Mouse (Mus musculus): ENCODE data around the gene Kdm4a. TPM values are rescaled to one million over a fixed set of nuclear protein-coding genes. Genes with fewer than 3 reads are reported as not detected.

Kdm4a gene
- polyA plus RNA-seq (2015; fragmentation: Nextera tagmentation; extraction: Ambion mirVana): 61.5 and 65.7 TPM in 2 replicates

DNA sequence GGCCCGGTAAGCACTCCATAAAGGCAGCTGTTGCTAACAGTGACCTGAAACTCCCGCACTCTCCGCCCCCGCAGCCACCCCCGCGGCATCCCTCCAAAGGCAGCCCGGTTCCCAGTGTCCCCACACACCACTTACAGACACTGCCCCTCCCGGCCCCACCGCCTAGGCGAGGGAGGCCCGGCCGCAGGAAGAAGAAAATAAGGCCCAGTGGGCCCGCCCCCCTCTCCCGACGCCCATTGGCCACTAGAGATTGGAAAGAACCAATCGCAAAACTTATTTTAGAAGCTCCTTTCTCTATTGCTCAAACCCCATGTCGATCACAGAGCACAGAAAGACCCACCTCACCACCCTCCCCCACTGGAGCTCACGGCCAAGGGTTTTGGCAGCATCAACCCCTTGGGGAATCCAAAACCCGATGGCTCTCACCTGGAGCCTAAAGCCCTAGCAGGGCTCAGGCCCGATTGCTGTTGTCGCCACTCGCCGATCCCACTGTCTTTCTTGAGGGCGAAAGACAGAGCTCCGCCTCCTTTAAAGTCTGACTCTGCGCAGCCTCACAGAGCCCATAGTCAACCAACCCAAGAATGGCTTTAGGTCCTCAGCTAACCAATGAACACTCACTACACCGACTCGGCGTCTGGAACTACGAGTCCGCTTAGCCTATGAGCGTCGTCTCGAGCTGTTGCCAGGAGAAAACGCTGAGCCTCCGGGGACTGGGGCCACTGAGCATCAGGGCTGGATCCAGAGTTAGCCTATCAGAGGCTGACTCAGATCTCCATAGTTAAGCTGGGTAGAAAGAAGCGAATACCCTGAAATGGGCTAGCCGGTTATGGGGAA, at the start of gene Kdm4a:
Kdm4a (minus strand) TSS at position 577 of the 834 bp plus-strand sequence.
- peaks cover 15% of the 10 kb centered on the region for H3K4me1 ChIP-seq (replicated peaks; ENCODE audit: control insufficient read depth, insufficient read depth, low read length)
- peak within 1 kb of the TSS; percentile 80 for H3K4me2 ChIP-seq (ENCODE audit: low read length)
- WGBS: under 1% methylated on average over 38 of the region's 38 CpGs
- H3K36me3 ChIP-seq (ENCODE audit: control insufficient read depth, insufficient read depth): peaks cover 26% of the 10 kb centered on the region
- peak within 1 kb of the TSS; percentile 92 for H3K9ac ChIP-seq (replicated peaks; ENCODE audit: low read depth, low read length)
- ATAC-seq: peak; percentile 99
- no peaks in the 10 kb centered on the region for H3K9me3 ChIP-seq (ENCODE audit: control insufficient read depth, low read length)
- peak within 1 kb of the TSS; percentile 79 for H3K4me3 ChIP-seq (replicated peaks; ENCODE audit: low read length)
- peak within 1 kb of the TSS; percentile 99 for H3K27ac ChIP-seq (ENCODE audit: low read length)
- no peaks in the 10 kb centered on the region for H3K27me3 ChIP-seq (replicated peaks; ENCODE audit: control insufficient read depth, insufficient read depth, low read length)

DNA sequence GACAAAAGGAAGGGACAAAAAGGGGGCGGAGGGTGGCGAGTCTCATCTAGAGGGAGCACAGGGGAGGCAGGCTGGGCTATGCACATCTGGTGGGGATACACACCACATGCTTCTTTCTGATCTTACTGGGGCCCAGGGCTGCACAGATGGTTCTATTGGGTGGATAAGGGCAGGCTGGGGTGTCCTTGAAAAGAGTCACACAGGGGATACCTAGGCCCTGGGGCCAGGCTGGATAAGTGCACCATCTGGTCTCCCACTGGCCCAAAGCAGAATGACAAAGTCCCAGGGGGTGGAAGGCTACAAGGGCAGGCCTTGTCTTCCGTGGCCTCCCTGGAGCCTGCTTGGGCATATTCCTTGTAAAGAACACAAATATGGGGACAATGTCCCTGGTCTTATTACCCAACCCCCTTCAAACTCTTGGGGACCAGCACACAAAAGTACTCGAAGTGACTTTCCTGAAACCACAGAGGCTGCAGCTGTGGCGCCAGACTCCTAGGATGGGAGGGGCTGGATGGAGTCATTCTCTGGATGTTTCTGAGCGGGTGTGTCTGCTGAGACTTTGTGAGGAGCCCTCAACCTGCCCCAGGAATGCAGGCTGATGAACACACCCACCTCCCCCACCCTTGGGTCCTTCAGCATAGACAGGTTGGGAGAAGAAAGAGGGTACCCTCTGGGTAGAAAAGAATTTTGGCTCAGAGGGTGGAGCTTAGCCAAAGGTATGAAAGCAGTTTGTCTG, 49.4 kb upstream of the Kdm4a start:
- Histone ChIP-seq H3K9me3 (ENCODE audit: control insufficient read depth, low read length) (no peaks in the 10 kb centered on the region), H3K27me3 (replicated peaks; ENCODE audit: control insufficient read depth, insufficient read depth, low read length) (no peaks in the 10 kb centered on the region), H3K4me1 (replicated peaks; ENCODE audit: control insufficient read depth, insufficient read depth, low read length) (no peaks in the 10 kb centered on the region), H3K4me2 (ENCODE audit: low read length) (no peak overlapping the region), H3K4me3 (replicated peaks; ENCODE audit: low read length) (no peak overlapping the region), H3K27ac (ENCODE audit: low read length) (no peak overlapping the region), H3K36me3 (ENCODE audit: control insufficient read depth, insufficient read depth) (peaks cover 31% of the 10 kb centered on the region), H3K9ac (replicated peaks; ENCODE audit: low read depth, low read length) (no peak overlapping the region)
- WGBS: 81% methylated on average over 6 of the region's 6 CpGs
- no peak for ATAC-seq

DNA sequence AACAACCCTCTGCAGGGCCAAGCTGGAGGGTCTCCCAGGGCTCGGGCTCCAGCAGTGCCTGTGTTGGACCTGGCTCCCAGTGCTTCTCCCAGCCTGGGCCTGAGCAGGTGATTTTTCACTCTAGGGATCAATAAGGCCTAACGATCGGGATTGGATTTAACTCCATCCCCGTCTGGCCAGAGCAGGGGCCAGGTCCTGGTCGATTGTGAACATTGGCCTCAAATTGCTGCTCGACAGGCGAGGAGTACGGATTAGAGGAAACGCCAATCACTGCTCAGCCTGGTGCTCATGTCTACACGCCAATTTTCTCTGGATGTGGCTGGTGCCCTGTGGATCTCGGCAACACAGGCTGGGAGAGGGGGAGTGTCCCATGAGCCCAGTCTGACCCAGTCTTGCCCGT, 47.6 kb upstream of the Kdm4a start:
- Histone ChIP-seq H3K27me3 (replicated peaks; ENCODE audit: control insufficient read depth, insufficient read depth, low read length) (no peaks in the 10 kb centered on the region), H3K4me2 (ENCODE audit: low read length) (no peak overlapping the region), H3K27ac (ENCODE audit: low read length) (no peak overlapping the region), H3K36me3 (ENCODE audit: control insufficient read depth, insufficient read depth) (peaks cover 42% of the 10 kb centered on the region), H3K9me3 (ENCODE audit: control insufficient read depth, low read length) (no peaks in the 10 kb centered on the region), H3K9ac (replicated peaks; ENCODE audit: low read depth, low read length) (no peak overlapping the region), H3K4me3 (replicated peaks; ENCODE audit: low read length) (no peak overlapping the region), H3K4me1 (replicated peaks; ENCODE audit: control insufficient read depth, insufficient read depth, low read length) (no peaks in the 10 kb centered on the region)
- WGBS: 85% methylated on average over 12 of the region's 12 CpGs
- no peak for ATAC-seq

DNA sequence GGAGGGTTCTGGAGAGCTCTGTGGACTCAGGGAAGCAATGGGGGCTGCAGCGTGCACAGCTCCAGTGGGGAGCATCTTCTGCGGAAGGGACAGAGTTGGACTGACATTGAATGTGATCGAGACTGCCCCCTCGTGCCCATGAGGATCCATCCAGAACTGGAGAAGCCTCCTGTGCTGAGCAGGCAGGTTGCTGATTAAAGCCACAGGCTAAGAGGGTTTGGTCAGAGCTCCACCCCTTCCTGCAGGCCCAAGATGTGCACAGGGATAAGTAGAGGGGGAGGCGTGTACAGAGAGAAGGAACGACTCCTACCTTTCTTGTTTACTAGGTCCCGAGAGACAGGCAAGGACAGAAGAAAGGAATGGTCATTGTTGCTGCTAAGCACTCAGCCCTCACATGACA, 41.4 kb upstream of the Kdm4a start:
- H3K27ac ChIP-seq (ENCODE audit: low read length): no peak overlapping the region
- no peak overlapping the region for H3K4me3 ChIP-seq (replicated peaks; ENCODE audit: low read length)
- H3K9me3 ChIP-seq (ENCODE audit: control insufficient read depth, low read length): no peaks in the 10 kb centered on the region
- WGBS: 85% methylated on average over 7 of the region's 7 CpGs
- H3K4me2 ChIP-seq (ENCODE audit: low read length): no peak overlapping the region
- H3K9ac ChIP-seq (replicated peaks; ENCODE audit: low read depth, low read length): no peak overlapping the region
- H3K36me3 ChIP-seq (ENCODE audit: control insufficient read depth, insufficient read depth): peaks cover 36% of the 10 kb centered on the region
- no peaks in the 10 kb centered on the region for H3K27me3 ChIP-seq (replicated peaks; ENCODE audit: control insufficient read depth, insufficient read depth, low read length)
- no peaks in the 10 kb centered on the region for H3K4me1 ChIP-seq (replicated peaks; ENCODE audit: control insufficient read depth, insufficient read depth, low read length)
- no peak for ATAC-seq

DNA sequence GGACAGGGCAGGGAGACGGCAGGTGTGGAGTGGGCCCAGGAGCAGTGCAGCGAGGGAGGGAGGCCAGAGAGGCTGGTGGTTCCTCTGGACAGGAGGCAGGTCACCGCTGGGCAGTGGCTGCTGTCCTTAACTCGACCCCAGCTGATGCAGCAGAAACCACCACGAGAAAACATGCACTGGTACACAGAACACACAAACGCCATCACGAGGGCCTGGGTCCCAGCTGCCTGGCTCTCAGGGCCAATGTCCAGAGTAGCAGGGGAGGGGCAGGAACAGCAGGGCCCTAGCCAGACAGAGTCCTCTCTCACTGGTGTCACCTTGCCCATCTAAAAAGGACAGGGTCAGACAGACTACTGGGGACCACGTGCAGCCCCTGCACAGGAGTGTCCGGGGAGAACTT, 40.9 kb upstream of the Kdm4a start:
- Histone ChIP-seq H3K36me3 (ENCODE audit: control insufficient read depth, insufficient read depth) (peaks cover 32% of the 10 kb centered on the region), H3K9me3 (ENCODE audit: control insufficient read depth, low read length) (no peaks in the 10 kb centered on the region), H3K4me3 (replicated peaks; ENCODE audit: low read length) (no peak overlapping the region), H3K4me1 (replicated peaks; ENCODE audit: control insufficient read depth, insufficient read depth, low read length) (no peaks in the 10 kb centered on the region), H3K27me3 (replicated peaks; ENCODE audit: control insufficient read depth, insufficient read depth, low read length) (no peaks in the 10 kb centered on the region), H3K9ac (replicated peaks; ENCODE audit: low read depth, low read length) (no peak overlapping the region), H3K4me2 (ENCODE audit: low read length) (no peak overlapping the region), H3K27ac (ENCODE audit: low read length) (no peak overlapping the region)
- ATAC-seq: no peak
- 92% methylated on average over 9 of the region's 9 CpGs for WGBS

DNA sequence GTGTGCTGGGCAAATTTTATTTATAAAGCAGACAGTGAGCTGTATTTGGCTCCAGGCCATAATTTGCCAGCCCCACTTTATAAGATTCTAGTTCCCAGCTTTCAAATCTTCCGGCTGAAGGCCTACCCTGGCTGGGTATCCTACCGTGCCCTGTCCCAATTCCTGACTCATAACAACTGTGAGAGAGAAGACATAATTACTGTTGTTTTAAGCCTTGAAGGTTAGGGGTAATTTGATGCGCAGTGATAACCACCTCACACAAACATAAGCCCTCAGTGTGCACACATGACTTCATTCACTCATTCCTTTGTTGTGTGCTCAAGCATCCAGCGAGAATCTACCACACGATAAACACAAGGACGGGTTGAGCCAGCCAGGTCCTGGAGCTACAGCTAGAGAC, 39.6 kb upstream of the Kdm4a start:
- H3K9ac ChIP-seq (replicated peaks; ENCODE audit: low read depth, low read length): no peak overlapping the region
- no peaks in the 10 kb centered on the region for H3K4me1 ChIP-seq (replicated peaks; ENCODE audit: control insufficient read depth, insufficient read depth, low read length)
- no peaks in the 10 kb centered on the region for H3K9me3 ChIP-seq (ENCODE audit: control insufficient read depth, low read length)
- 70% methylated on average over 6 of the region's 6 CpGs for WGBS
- no peak overlapping the region for H3K4me2 ChIP-seq (ENCODE audit: low read length)
- H3K4me3 ChIP-seq (replicated peaks; ENCODE audit: low read length): no peak overlapping the region
- no peak for ATAC-seq
- H3K36me3 ChIP-seq (ENCODE audit: control insufficient read depth, insufficient read depth): peaks cover 25% of the 10 kb centered on the region
- H3K27me3 ChIP-seq (replicated peaks; ENCODE audit: control insufficient read depth, insufficient read depth, low read length): no peaks in the 10 kb centered on the region
- no peak overlapping the region for H3K27ac ChIP-seq (ENCODE audit: low read length)

DNA sequence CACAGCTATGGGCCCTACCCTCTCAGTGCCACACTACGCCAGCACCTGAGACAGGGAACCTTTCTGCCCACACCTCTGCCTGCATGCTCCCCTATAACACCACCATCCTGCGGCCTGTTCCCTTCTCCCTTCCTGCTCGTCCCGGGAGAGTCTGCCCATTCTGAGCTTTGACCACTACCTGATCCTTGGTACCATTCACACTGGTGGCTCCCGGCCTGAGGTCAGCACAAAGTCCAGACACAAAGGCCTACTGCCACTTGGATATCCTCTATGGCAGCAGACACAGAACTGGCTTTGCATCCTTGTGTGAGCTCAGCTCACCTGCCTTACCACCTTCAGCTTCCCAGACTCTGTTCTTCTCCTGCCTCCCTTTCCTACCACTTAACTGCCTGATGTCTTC, 38.7 kb upstream of the Kdm4a start:
- H3K4me2 ChIP-seq (ENCODE audit: low read length): no peak overlapping the region
- no peaks in the 10 kb centered on the region for H3K27me3 ChIP-seq (replicated peaks; ENCODE audit: control insufficient read depth, insufficient read depth, low read length)
- H3K36me3 ChIP-seq (ENCODE audit: control insufficient read depth, insufficient read depth): peaks cover 21% of the 10 kb centered on the region
- no peak overlapping the region for H3K4me3 ChIP-seq (replicated peaks; ENCODE audit: low read length)
- no peak for ATAC-seq
- H3K9ac ChIP-seq (replicated peaks; ENCODE audit: low read depth, low read length): no peak overlapping the region
- no peaks in the 10 kb centered on the region for H3K9me3 ChIP-seq (ENCODE audit: control insufficient read depth, low read length)
- H3K27ac ChIP-seq (ENCODE audit: low read length): no peak overlapping the region
- WGBS: 92% methylated on average over 5 of the region's 5 CpGs
- no peaks in the 10 kb centered on the region for H3K4me1 ChIP-seq (replicated peaks; ENCODE audit: control insufficient read depth, insufficient read depth, low read length)

DNA sequence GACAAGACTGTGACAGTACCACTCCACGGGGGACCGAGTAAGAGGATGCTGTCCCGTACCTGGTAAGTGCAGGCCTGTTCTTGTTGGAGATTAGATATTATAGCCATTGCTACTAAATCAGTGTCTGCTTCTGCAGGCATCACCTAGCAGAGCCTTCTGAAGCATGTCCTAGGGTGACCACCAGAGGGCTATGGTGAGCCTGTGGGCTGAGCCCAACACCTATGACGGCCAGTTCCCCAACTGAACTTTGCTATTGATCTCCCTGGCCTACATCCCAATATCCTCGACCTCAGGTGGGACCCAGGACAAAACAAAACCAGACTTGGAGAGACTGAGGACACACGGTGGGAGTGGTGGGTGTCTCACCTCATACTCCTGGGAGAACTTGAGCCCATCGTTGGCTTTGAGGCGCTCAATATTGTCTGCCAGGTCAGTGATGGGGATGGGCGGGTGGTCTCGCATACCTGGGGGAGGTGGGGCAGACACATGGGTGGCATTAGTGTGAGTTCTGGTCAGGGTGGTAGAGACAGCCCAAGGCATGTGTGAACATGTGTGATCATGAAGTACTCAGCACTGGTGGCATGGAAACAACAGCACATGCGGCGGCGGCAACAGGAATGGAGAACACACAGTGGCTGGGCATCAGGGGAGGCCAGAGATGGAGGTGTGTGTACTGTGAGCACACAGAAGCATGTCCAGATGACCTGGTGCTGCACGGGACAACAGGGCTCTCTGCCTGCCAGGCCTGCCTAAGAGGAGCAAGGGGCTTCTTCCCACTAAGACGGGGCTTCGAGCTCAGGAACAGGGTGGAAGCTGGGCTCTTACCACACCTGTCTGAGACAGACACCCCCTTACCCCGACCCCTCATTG, 37.1 kb upstream of the Kdm4a start:
- Histone ChIP-seq H3K9me3 (ENCODE audit: control insufficient read depth, low read length) (no peaks in the 10 kb centered on the region), H3K9ac (replicated peaks; ENCODE audit: low read depth, low read length) (no peak overlapping the region), H3K27me3 (replicated peaks; ENCODE audit: control insufficient read depth, insufficient read depth, low read length) (no peaks in the 10 kb centered on the region), H3K36me3 (ENCODE audit: control insufficient read depth, insufficient read depth) (peaks cover 16% of the 10 kb centered on the region), H3K4me2 (ENCODE audit: low read length) (no peak overlapping the region), H3K27ac (ENCODE audit: low read length) (no peak overlapping the region), H3K4me3 (replicated peaks; ENCODE audit: low read length) (no peak overlapping the region), H3K4me1 (replicated peaks; ENCODE audit: control insufficient read depth, insufficient read depth, low read length) (no peaks in the 10 kb centered on the region)
- ATAC-seq: peak; percentile 49
- 82% methylated on average over 17 of the region's 17 CpGs for WGBS

DNA sequence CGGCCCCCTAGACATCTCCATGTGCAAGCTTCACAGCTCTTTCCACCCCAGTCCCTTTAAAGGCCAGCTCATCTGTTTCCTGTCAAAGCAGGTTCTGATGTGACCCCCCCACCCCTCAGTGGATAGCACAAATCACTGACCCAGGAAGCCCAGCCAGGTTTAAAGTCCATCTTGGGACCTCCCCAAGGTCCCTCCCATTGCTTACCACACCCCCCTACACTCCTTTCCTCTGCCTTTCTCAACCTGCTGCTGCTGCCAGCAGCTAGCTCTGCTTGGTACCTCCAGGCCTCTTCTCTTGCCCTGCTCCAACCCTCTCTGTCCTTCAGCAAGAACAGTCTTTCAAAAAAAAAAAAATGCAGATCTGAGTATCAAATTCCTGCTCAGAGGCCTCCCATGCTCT, 35.0 kb upstream of the Kdm4a start:
- H3K27me3 ChIP-seq (replicated peaks; ENCODE audit: control insufficient read depth, insufficient read depth, low read length): no peaks in the 10 kb centered on the region
- no peak overlapping the region for H3K4me3 ChIP-seq (replicated peaks; ENCODE audit: low read length)
- no peak overlapping the region for H3K9ac ChIP-seq (replicated peaks; ENCODE audit: low read depth, low read length)
- 94% methylated on average over 1 of the region's 1 CpGs for WGBS
- no peak overlapping the region for H3K27ac ChIP-seq (ENCODE audit: low read length)
- H3K9me3 ChIP-seq (ENCODE audit: control insufficient read depth, low read length): no peaks in the 10 kb centered on the region
- no peak for ATAC-seq
- H3K36me3 ChIP-seq (ENCODE audit: control insufficient read depth, insufficient read depth): peaks cover 25% of the 10 kb centered on the region
- H3K4me2 ChIP-seq (ENCODE audit: low read length): no peak overlapping the region
- H3K4me1 ChIP-seq (replicated peaks; ENCODE audit: control insufficient read depth, insufficient read depth, low read length): no peaks in the 10 kb centered on the region
